Mouse (Mus musculus): ENCODE measurements at regions not wholly inside any gene's neighbourhood (a gene's known extent, or its start where the extent isn't known, plus 50 kb on each side); places are given as distances from the start of the nearest gene placed in this dataset.

- no peak overlapping the region for H3K4me3 ChIP-seq (ENCODE audit: low read depth, low read length)
- no peak overlapping the region for H3K27ac ChIP-seq (replicated peaks; ENCODE audit: low read depth, low read length)
- H3K9ac ChIP-seq (ENCODE audit: low read depth, low read length): no peak overlapping the region
- no peaks in the 10 kb centered on the region for H3K36me3 ChIP-seq (ENCODE audit: control insufficient read depth, insufficient read depth, low read length)
- no peak for DNase-seq (ENCODE audit: low spot score)
- no peak overlapping the region for H3K4me2 ChIP-seq (ENCODE audit: low read depth, low read length)
- no peaks in the 10 kb centered on the region for H3K9me3 ChIP-seq (ENCODE audit: control insufficient read depth, low read length)
- no peak for ATAC-seq (ENCODE audit: low read depth)
- H3K4me1 ChIP-seq (ENCODE audit: control insufficient read depth, insufficient read depth, low read length): peaks cover 12% of the 10 kb centered on the region
- 84% methylated on average over 3 of the region's 3 CpGs for WGBS
- no peaks in the 10 kb centered on the region for H3K27me3 ChIP-seq (replicated peaks; ENCODE audit: control insufficient read depth, insufficient read depth, low read length)
Measured at GRCm38 (mm10) chr10:118000591-118000990, 141.0 kb upstream of the Mdm1 start.

- no peak overlapping the region for H3K4me2 ChIP-seq (ENCODE audit: low read depth, low read length)
- 45% methylated on average over 4 of the region's 4 CpGs for WGBS
Measured at GRCm38 (mm10) chr10:118001501-118001900, 140.1 kb upstream of the Mdm1 start.

GRCm38 (mm10) chr10:118001971-118002370 lies 139.6 kb upstream of the Mdm1 start:
- Histone ChIP-seq H3K4me2 (ENCODE audit: low read depth, low read length) (no peak overlapping the region), H3K4me1 (ENCODE audit: control insufficient read depth, insufficient read depth, low read length) (peaks cover 12% of the 10 kb centered on the region), H3K4me3 (ENCODE audit: low read depth, low read length) (no peak overlapping the region), H3K9ac (ENCODE audit: low read depth, low read length) (no peak overlapping the region), H3K36me3 (ENCODE audit: control insufficient read depth, insufficient read depth, low read length) (no peaks in the 10 kb centered on the region), H3K27me3 (replicated peaks; ENCODE audit: control insufficient read depth, insufficient read depth, low read length) (no peaks in the 10 kb centered on the region), H3K9me3 (ENCODE audit: control insufficient read depth, low read length) (no peaks in the 10 kb centered on the region), H3K27ac (replicated peaks; ENCODE audit: low read depth, low read length) (no peak overlapping the region)
- WGBS: 64% methylated on average over 7 of the region's 7 CpGs
- no peak for ATAC-seq (ENCODE audit: low read depth)
- DNase-seq (ENCODE audit: low spot score): no peak

More at GRCm38 (mm10) chr10:118001501-118001900, 140.1 kb upstream of the Mdm1 start:
- Histone ChIP-seq H3K9ac (ENCODE audit: low read depth, low read length) (no peak overlapping the region), H3K4me1 (ENCODE audit: control insufficient read depth, insufficient read depth, low read length) (peaks cover 12% of the 10 kb centered on the region), H3K9me3 (ENCODE audit: control insufficient read depth, low read length) (no peaks in the 10 kb centered on the region), H3K27me3 (replicated peaks; ENCODE audit: control insufficient read depth, insufficient read depth, low read length) (no peaks in the 10 kb centered on the region), H3K36me3 (ENCODE audit: control insufficient read depth, insufficient read depth, low read length) (no peaks in the 10 kb centered on the region), H3K4me3 (ENCODE audit: low read depth, low read length) (no peak overlapping the region), H3K27ac (replicated peaks; ENCODE audit: low read depth, low read length) (no peak overlapping the region)
- ATAC-seq (ENCODE audit: low read depth) (no peak), DNase-seq (ENCODE audit: low spot score) (peak; percentile 19)

GRCm38 (mm10) chr10:118002559-118002958 lies 139.1 kb upstream of the Mdm1 start:
- ATAC-seq (ENCODE audit: low read depth): no peak
- Histone ChIP-seq H3K9ac (ENCODE audit: low read depth, low read length) (no peak overlapping the region), H3K4me2 (ENCODE audit: low read depth, low read length) (no peak overlapping the region), H3K9me3 (ENCODE audit: control insufficient read depth, low read length) (no peaks in the 10 kb centered on the region), H3K4me3 (ENCODE audit: low read depth, low read length) (no peak overlapping the region), H3K36me3 (ENCODE audit: control insufficient read depth, insufficient read depth, low read length) (no peaks in the 10 kb centered on the region), H3K27ac (replicated peaks; ENCODE audit: low read depth, low read length) (no peak overlapping the region), H3K4me1 (ENCODE audit: control insufficient read depth, insufficient read depth, low read length) (peaks cover 12% of the 10 kb centered on the region), H3K27me3 (replicated peaks; ENCODE audit: control insufficient read depth, insufficient read depth, low read length) (no peaks in the 10 kb centered on the region)
- DNase-seq (ENCODE audit: low spot score): no peak
- WGBS: 83% methylated on average over 4 of the region's 4 CpGs

- 66% methylated on average over 10 of the region's 10 CpGs for WGBS
- ATAC-seq (ENCODE audit: low read depth): peak; percentile 45
- Histone ChIP-seq H3K4me2 (ENCODE audit: low read depth, low read length) (no peak overlapping the region), H3K36me3 (ENCODE audit: control insufficient read depth, insufficient read depth, low read length) (no peaks in the 10 kb centered on the region), H3K27me3 (replicated peaks; ENCODE audit: control insufficient read depth, insufficient read depth, low read length) (no peaks in the 10 kb centered on the region), H3K4me3 (ENCODE audit: low read depth, low read length) (no peak overlapping the region), H3K9me3 (ENCODE audit: control insufficient read depth, low read length) (no peaks in the 10 kb centered on the region), H3K27ac (replicated peaks; ENCODE audit: low read depth, low read length) (0 out of 2 replicates have a peak overlapping the region, but pooled peaks have one; percentile 24), H3K9ac (ENCODE audit: low read depth, low read length) (no peak overlapping the region), H3K4me1 (ENCODE audit: control insufficient read depth, insufficient read depth, low read length) (peaks cover 12% of the 10 kb centered on the region)
- peak; percentile 13 for DNase-seq (ENCODE audit: low spot score)
Measured at GRCm38 (mm10) chr10:118003179-118003578, 138.4 kb upstream of the Mdm1 start.

- DNase-seq (ENCODE audit: low spot score) (peak; percentile 84), ATAC-seq (ENCODE audit: low read depth) (peak; percentile 34)
- no peak overlapping the region for H3K4me3 ChIP-seq (ENCODE audit: low read depth, low read length)
- H3K36me3 ChIP-seq (ENCODE audit: control insufficient read depth, insufficient read depth, low read length): no peaks in the 10 kb centered on the region
- H3K4me1 ChIP-seq (ENCODE audit: control insufficient read depth, insufficient read depth, low read length): peaks cover 12% of the 10 kb centered on the region
- no peaks in the 10 kb centered on the region for H3K27me3 ChIP-seq (replicated peaks; ENCODE audit: control insufficient read depth, insufficient read depth, low read length)
- peaks cover 3% of the 10 kb centered on the region; the same call in 1 of the 2 replicates for H3K9me3 ChIP-seq (ENCODE audit: control insufficient read depth, low read length)
- peak overlapping the region; percentile 24; the same call in 1 of the 2 replicates for H3K27ac ChIP-seq (replicated peaks; ENCODE audit: low read depth, low read length)
- H3K9ac ChIP-seq (ENCODE audit: low read depth, low read length): no peak overlapping the region
- no peak overlapping the region for H3K4me2 ChIP-seq (ENCODE audit: low read depth, low read length)
- WGBS: 24% methylated on average over 16 of the region's 16 CpGs
Measured at GRCm38 (mm10) chr10:118003739-118004361, 137.8 kb upstream of the Mdm1 start.

- Histone ChIP-seq H3K27me3 (replicated peaks; ENCODE audit: control insufficient read depth, insufficient read depth, low read length) (no peaks in the 10 kb centered on the region), H3K4me3 (ENCODE audit: low read depth, low read length) (no peak overlapping the region), H3K27ac (replicated peaks; ENCODE audit: low read depth, low read length) (no peak overlapping the region), H3K4me1 (ENCODE audit: control insufficient read depth, insufficient read depth, low read length) (peaks cover 12% of the 10 kb centered on the region), H3K36me3 (ENCODE audit: control insufficient read depth, insufficient read depth, low read length) (no peaks in the 10 kb centered on the region), H3K9ac (ENCODE audit: low read depth, low read length) (no peak overlapping the region), H3K9me3 (ENCODE audit: control insufficient read depth, low read length) (peaks cover 8% of the 10 kb centered on the region; the same call in 1 of the 2 replicates), H3K4me2 (ENCODE audit: low read depth, low read length) (no peak overlapping the region)
- ATAC-seq (ENCODE audit: low read depth): peak; percentile 56
- DNase-seq (ENCODE audit: low spot score): peak; percentile 37
- whole genome bisulfite sequencing: 60% methylated on average over 8 of the region's 8 CpGs
Measured at GRCm38 (mm10) chr10:118004362-118004958, 137.2 kb upstream of the Mdm1 start.

- ATAC-seq (ENCODE audit: low read depth): no peak
- WGBS: 78% methylated on average over 14 of the region's 14 CpGs
Measured at GRCm38 (mm10) chr10:118006827-118007550, 134.6 kb upstream of the Mdm1 start.

More at GRCm38 (mm10) chr10:118006827-118007550, 134.6 kb upstream of the Mdm1 start:
- DNase-seq (ENCODE audit: low spot score): no peak
- H3K36me3 ChIP-seq (ENCODE audit: control insufficient read depth, insufficient read depth, low read length): no peaks in the 10 kb centered on the region
- H3K27ac ChIP-seq (replicated peaks; ENCODE audit: low read depth, low read length): no peak overlapping the region
- H3K4me2 ChIP-seq (ENCODE audit: low read depth, low read length): no peak overlapping the region
- H3K9ac ChIP-seq (ENCODE audit: low read depth, low read length): no peak overlapping the region
- H3K9me3 ChIP-seq (ENCODE audit: control insufficient read depth, low read length): peaks cover 16% of the 10 kb centered on the region; the same call in 1 of the 2 replicates
- peaks cover 12% of the 10 kb centered on the region for H3K4me1 ChIP-seq (ENCODE audit: control insufficient read depth, insufficient read depth, low read length)
- H3K27me3 ChIP-seq (replicated peaks; ENCODE audit: control insufficient read depth, insufficient read depth, low read length): no peaks in the 10 kb centered on the region
- H3K4me3 ChIP-seq (ENCODE audit: low read depth, low read length): no peak overlapping the region
